ENCODE assay signal across 29 mouse cellular contexts in genomic region chr7:125416762-125417161, GRCm38 (mm10). TPM values are rescaled to one million over a fixed set of nuclear protein-coding genes. Genes with fewer than 3 reads are reported as not detected.
DNase-seq lines count a peak whose midpoint lies in the region; ATAC-seq and TF ChIP-seq lines count a peak whose summit lies in the region.
"Had no signal": no experiment of that assay in that cellular context is flagged by ENCODE, and none has a peak within 500 bp of the region (broad histone marks: within the 10 kb centered on the region; RNA-seq: fewer than 3 reads in every experiment).

No protein-coding gene starts in this region.

- H3K9me3 ChIP-seq in kidney, postnatal 0 days (replicated peaks; ENCODE audit: low read length): no peaks in the 10 kb centered on the region
- H3K9me3 ChIP-seq in kidney, embryonic 16.5 days (ENCODE audit: low read length): no peaks in the 10 kb centered on the region
- H3K9me3 ChIP-seq: embryonic facial prominence, embryonic 12.5 days; embryonic facial prominence, embryonic 15.5 days; G1E; heart, embryonic 10.5 days; heart, embryonic 13.5 days; hindbrain, embryonic 12.5 days; hindbrain, embryonic 15.5 days had no signal

- 71% methylated on average over 5 of the region's 5 CpGs for WGBS in kidney, postnatal 0 days
- 74% methylated on average over 5 of the region's 5 CpGs for WGBS in kidney, embryonic 16.5 days

- no peak for ATAC-seq in kidney, postnatal 0 days (replicated peaks; ENCODE audit: low FRiP score, low read depth)
- ATAC-seq in kidney, embryonic 16.5 days (ENCODE audit: low FRiP score, low TSS enrichment): no peak
- peak; percentile 64 for ATAC-seq in common myeloid progenitor, adult 5-6 weeks (replicated peaks; ENCODE audit: low read depth, poor library complexity, severe bottlenecking)
- 0 out of 2 replicates have a peak, but pooled peaks have one; percentile 30 for ATAC-seq in megakaryocyte, adult 5-6 weeks (ENCODE audit: poor library complexity, severe bottlenecking)
- ATAC-seq: forebrain, embryonic 14.5 days; forebrain, postnatal 0 days; intestine, postnatal 0 days; Patski had no signal

- H3K4me1 ChIP-seq in kidney, postnatal 0 days (replicated peaks; ENCODE audit: insufficient read depth, low read length): no peaks in the 10 kb centered on the region
- H3K4me1 ChIP-seq in kidney, embryonic 16.5 days (ENCODE audit: insufficient read depth, low read length): no peaks in the 10 kb centered on the region
- H3K4me1 ChIP-seq: embryonic facial prominence, embryonic 12.5 days; embryonic facial prominence, embryonic 15.5 days; heart, embryonic 10.5 days; heart, embryonic 13.5 days; hindbrain, embryonic 12.5 days; hindbrain, embryonic 15.5 days had no signal

- H3K27ac ChIP-seq in kidney, postnatal 0 days: no peak overlapping the region
- no peak overlapping the region for H3K27ac ChIP-seq in kidney, embryonic 16.5 days (ENCODE audit: low read length)
- H3K27ac ChIP-seq: embryonic facial prominence, embryonic 12.5 days; embryonic facial prominence, embryonic 15.5 days; heart, embryonic 10.5 days; heart, embryonic 13.5 days; hindbrain, embryonic 12.5 days; hindbrain, embryonic 15.5 days had no signal

- H3K4me2 ChIP-seq in kidney, postnatal 0 days (ENCODE audit: low read length): no peak overlapping the region
- no peak overlapping the region for H3K4me2 ChIP-seq in kidney, embryonic 16.5 days (replicated peaks; ENCODE audit: low read depth, low read length)
- H3K4me2 ChIP-seq: embryonic facial prominence, embryonic 12.5 days; embryonic facial prominence, embryonic 15.5 days; heart, embryonic 13.5 days; hindbrain, embryonic 12.5 days; hindbrain, embryonic 15.5 days had no signal

- no peak overlapping the region for H3K4me3 ChIP-seq in kidney, postnatal 0 days (replicated peaks; ENCODE audit: low read depth, low read length)
- no peak overlapping the region for H3K4me3 ChIP-seq in kidney, embryonic 16.5 days (ENCODE audit: low read length)
- H3K4me3 ChIP-seq: embryonic facial prominence, embryonic 12.5 days; embryonic facial prominence, embryonic 15.5 days; heart, embryonic 10.5 days; heart, embryonic 13.5 days; hindbrain, embryonic 12.5 days; hindbrain, embryonic 15.5 days had no signal

- H3K27me3 ChIP-seq in kidney, postnatal 0 days (ENCODE audit: insufficient read depth, low read length): no peaks in the 10 kb centered on the region
- H3K27me3 ChIP-seq in kidney, embryonic 16.5 days (ENCODE audit: insufficient read depth, low read length): no peaks in the 10 kb centered on the region
- H3K27me3 ChIP-seq: embryonic facial prominence, embryonic 12.5 days; hindbrain, embryonic 12.5 days; hindbrain, embryonic 15.5 days; Patski had no signal

- no peak for TF ChIP-seq CTCF in kidney, postnatal 0 days (IDR thresholded peaks at IDR 0.05; ENCODE audit: low read depth)

- no peak overlapping the region for H3K9ac ChIP-seq in kidney, postnatal 0 days (ENCODE audit: low read depth, low read length)
- H3K9ac ChIP-seq in kidney, embryonic 16.5 days (replicated peaks; ENCODE audit: low read length): no peak overlapping the region
- H3K9ac ChIP-seq: embryonic facial prominence, embryonic 12.5 days; embryonic facial prominence, embryonic 15.5 days; forebrain, postnatal 0 days; heart, embryonic 13.5 days; hindbrain, embryonic 12.5 days; hindbrain, embryonic 15.5 days had no signal

- H3K36me3 ChIP-seq in kidney, postnatal 0 days (ENCODE audit: insufficient read depth, low read length): no peaks in the 10 kb centered on the region
- H3K36me3 ChIP-seq in kidney, embryonic 16.5 days (ENCODE audit: insufficient read depth, low read length): no peaks in the 10 kb centered on the region
- H3K36me3 ChIP-seq: embryonic facial prominence, embryonic 12.5 days; embryonic facial prominence, embryonic 15.5 days; G1E; heart, embryonic 10.5 days; heart, embryonic 13.5 days; hindbrain, embryonic 12.5 days; hindbrain, embryonic 15.5 days had no signal

- DNase-seq in kidney, postnatal 0 days (ENCODE audit: low spot score): peak; percentile 48
- DNase-seq in spleen, adult 12 weeks (ENCODE audit: low spot score): no peak
- DNase-seq in cerebellum, adult 11 months: no peak
- no peak for DNase-seq in gastrocnemius, adult 18-20 months (ENCODE audit: low spot score)
- DNase-seq: adrenal gland, postnatal 10 days; adrenal gland, postnatal 36 days; B cell, adult 2 months; cerebellum, adult 2 months; cerebellum, postnatal 10 days; cerebellum, postnatal 36 days; forebrain, postnatal 0 days; gastrocnemius, postnatal 10 days; gastrocnemius, postnatal 36 days; heart, adult 11 months; heart, postnatal 14 days; heart, postnatal 4 days had no signal

RNA-seq across cellular contexts. Expression of gene Kdm8, which starts 27.7 kb away (rescaled TPM):
- 7.7 and 8.1 TPM in 2 replicates for polyA plus RNA-seq in kidney, postnatal 0 days (2015; fragmentation: Nextera tagmentation; extraction: Ambion mirVana)
- polyA plus RNA-seq in kidney, embryonic 16.5 days (2015; fragmentation: Nextera tagmentation; extraction: Ambion mirVana): 13.3 and 14.1 TPM in 2 replicates
- 6.1 and 6.9 TPM in 2 replicates for total RNA-seq in common myeloid progenitor, adult 5-6 weeks (2017)
- 2.0 and 2.9 TPM in 2 replicates for total RNA-seq in megakaryocyte, adult 5-6 weeks (2015)
- total RNA-seq in megakaryocyte, adult 5-6 weeks (2017): 2.8 and 6.5 TPM in 2 replicates
- total RNA-seq in gastrocnemius, adult 18-20 months (2021): 1 to 10 TPM; 6.2 to 7.9 TPM

Comparison
In these comparisons a context has a peak if more than half of its experiments do, and no peak if none do; other contexts are left out.
1. ATAC-seq: peak in common myeloid progenitor, adult 5-6 weeks (single experiment) and megakaryocyte, adult 5-6 weeks (single experiment); none in kidney, postnatal 0 days (single experiment) and kidney, embryonic 16.5 days (single experiment).